Mouse (Mus musculus) limb, embryonic 12.5 days (tissue): ENCODE measurements around the gene Zgpat. TPM values are rescaled to one million over a fixed set of nuclear protein-coding genes. Genes with fewer than 3 reads are reported as not detected.

ENCODE experiments used
- ATAC-seq: fragments of 200-750 bp; cut with Nextera tagmentation; 2 replicates; pipeline ENCODE4 v1.8.0; 2017; ENCODE audit warnings: low read depth, moderate TSS enrichment; ENCODE audit not compliant: insufficient number of reproducible peaks, insufficient read depth, low FRiP score, low TSS enrichment
- H3K27ac ChIP-seq: fragments of 300-500 bp; sonication (generic); 2 replicates; pipeline ENCODE4 v1.5.1; 2016; ENCODE audit warnings: mild to moderate bottlenecking, moderate library complexity
- H3K27me3 ChIP-seq: fragments of 300-500 bp; sonication (generic); 2 replicates; pipeline ENCODE4 v1.6.1; 2016; ENCODE audit warnings: mild to moderate bottlenecking, moderate library complexity
- H3K36me3 ChIP-seq: fragments of 300-500 bp; sonication (generic); 2 replicates; pipeline ENCODE4 v1.6.1; 2016; ENCODE audit warnings: mild to moderate bottlenecking, moderate library complexity
- H3K4me1 ChIP-seq: fragments of 300-500 bp; sonication (generic); replicated peaks from 2 replicates; pipeline ENCODE4 v1.6.1; 2016
- H3K4me2 ChIP-seq: fragments of 300-500 bp; sonication (generic); 2 replicates; pipeline ENCODE4 v1.6.1; 2016; ENCODE audit warnings: mild to moderate bottlenecking, moderate library complexity
- H3K4me3 ChIP-seq: fragments of 300-500 bp; sonication (generic); replicated peaks from 2 replicates; pipeline ENCODE4 v1.5.1; 2016; ENCODE audit warnings: mild to moderate bottlenecking
- H3K9ac ChIP-seq: fragments of 300-500 bp; sonication (generic); replicated peaks from 2 replicates; pipeline ENCODE4 v1.6.1; 2016; ENCODE audit warnings: mild to moderate bottlenecking, moderate library complexity
- H3K9me3 ChIP-seq: fragments of 300-500 bp; sonication (generic); 2 replicates; pipeline ENCODE4 v1.6.1; 2016; ENCODE audit warnings: mild to moderate bottlenecking, moderate library complexity
- WGBS: fragments of 180-500 bp; shearing (Covaris S2); methylation state at CpG from one replicate; pipeline ENCODE4 v1.1.7; 2016; 5-methylcytosine and 5-hydroxymethylcytosine counted together
- polyA plus RNA-seq: library from polyadenylated mRNA; unstranded; fragments of >200 nt; fragmentation: Nextera tagmentation; extraction: Ambion mirVana; gene quantifications from 2 replicates; pipeline ENCODE4 v1.2.1, GENCODE M21; 2016

The Zgpat gene
- polyA plus RNA-seq: 54.9 and 59.4 TPM in 2 replicates

GRCm38 (mm10) chr2:181364860-181365596 is at the start of gene Zgpat, which contains the start of gene Arfrp1:
TSS of gene Zgpat (plus strand) at chr2:181364928.
TSS of gene Arfrp1 (minus strand) at chr2:181365404.
- H3K4me3 ChIP-seq: peak within 1 kb of the TSS; percentile 78
- no peaks in the 10 kb centered on the region for H3K9me3 ChIP-seq
- under 1% methylated on average over 71 of the region's 71 CpGs for WGBS
- H3K4me1 ChIP-seq: peaks cover 26% of the 10 kb centered on the region
- peak within 1 kb of the TSS; percentile 90 for H3K27ac ChIP-seq
- ATAC-seq: peak; percentile 87
- H3K9ac ChIP-seq: peak within 1 kb of the TSS; percentile 87
- H3K27me3 ChIP-seq: no peaks in the 10 kb centered on the region
- peak within 1 kb of the TSS; percentile 94 for H3K4me2 ChIP-seq
- H3K36me3 ChIP-seq: peaks cover 54% of the 10 kb centered on the region

DNA sequence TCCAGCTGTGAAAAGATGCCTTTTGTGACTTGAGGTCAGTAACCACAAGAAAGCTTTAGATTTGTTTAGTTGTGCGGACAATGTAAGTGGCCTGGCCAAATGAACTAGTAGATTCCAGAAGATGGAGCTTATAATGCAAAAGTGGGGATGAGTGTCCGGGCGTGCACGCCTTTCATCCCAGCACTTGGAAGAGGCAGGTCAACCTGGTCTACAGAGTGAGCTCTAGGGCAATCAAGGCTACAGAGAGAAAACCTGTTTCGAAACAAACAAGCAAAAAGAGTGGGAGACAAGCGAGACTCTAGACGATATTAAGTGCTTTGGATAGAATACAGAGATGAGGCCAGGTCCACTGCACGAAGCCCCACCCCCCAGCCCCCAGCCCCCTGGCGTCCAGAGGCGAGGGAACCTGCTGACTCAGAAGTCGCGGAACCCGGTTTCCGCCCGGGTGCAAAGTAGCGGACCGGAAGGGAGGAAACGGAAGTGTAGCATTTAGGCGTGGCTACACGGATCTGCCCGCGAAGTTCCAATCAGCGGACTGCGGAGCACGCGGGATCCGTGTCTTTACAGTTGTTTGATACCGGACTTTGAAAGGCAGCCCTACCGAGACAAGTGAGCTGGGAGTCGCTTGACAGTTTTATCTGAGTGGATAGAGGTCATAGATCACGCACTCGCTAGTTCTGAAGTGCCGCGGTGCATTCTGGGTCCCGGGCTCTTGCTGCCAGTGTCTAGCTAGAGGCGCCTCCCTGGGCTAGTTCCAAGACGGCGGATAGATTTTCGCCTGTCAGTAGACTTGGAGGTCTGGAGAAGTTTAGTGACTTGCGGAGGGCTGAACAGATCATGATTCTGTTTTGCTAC is 45.3 kb upstream of the Zgpat start, which contains the start of gene Rtel1:
Gene Rtel1, plus strand, starts transcription at position 492 of the 855 bp plus-strand sequence.
- peak within 1 kb of the TSS; percentile 59; the same call in 1 of the 2 replicates for H3K27ac ChIP-seq
- peak within 1 kb of the TSS; percentile 62 for H3K4me3 ChIP-seq
- ATAC-seq: peak; percentile 84
- peaks cover 29% of the 10 kb centered on the region for H3K27me3 ChIP-seq
- peaks cover 27% of the 10 kb centered on the region for H3K36me3 ChIP-seq
- peaks cover 6% of the 10 kb centered on the region for H3K4me1 ChIP-seq
- 8% methylated on average over 40 of the region's 40 CpGs for WGBS
- peak within 1 kb of the TSS; percentile 82 for H3K4me2 ChIP-seq
- H3K9me3 ChIP-seq: no peaks in the 10 kb centered on the region
- H3K9ac ChIP-seq: peak within 1 kb of the TSS; percentile 51

DNA sequence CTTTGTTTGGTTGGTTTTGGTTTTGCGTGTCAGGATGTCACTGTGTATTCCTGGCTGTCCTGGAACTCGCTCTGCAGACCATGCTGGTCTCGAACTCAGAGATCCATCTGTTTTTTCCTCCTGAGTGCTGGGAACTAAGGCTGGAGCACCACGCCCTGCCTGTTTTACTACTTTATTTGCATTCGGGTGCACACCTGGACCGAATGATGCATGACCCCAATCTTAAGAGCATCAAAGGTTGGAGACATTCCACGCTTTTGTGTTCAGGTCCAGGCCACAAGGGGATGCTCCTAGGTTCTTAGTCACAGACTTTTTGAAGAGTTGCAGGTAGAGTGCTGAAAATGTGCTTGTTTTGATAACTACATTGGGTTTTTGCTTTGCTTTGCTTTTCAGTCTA is 44.6 kb upstream of the Zgpat start:
- ATAC-seq: no peak
- Histone ChIP-seq H3K4me3 (peak overlapping the region; percentile 62), H3K27ac (0 out of 2 replicates have a peak overlapping the region, but pooled peaks have one; percentile 59), H3K9ac (peak overlapping the region; percentile 51), H3K9me3 (no peaks in the 10 kb centered on the region), H3K4me2 (peak overlapping the region; percentile 82), H3K4me1 (peaks cover 6% of the 10 kb centered on the region), H3K27me3 (peaks cover 23% of the 10 kb centered on the region), H3K36me3 (peaks cover 33% of the 10 kb centered on the region)
- 10% methylated on average over 7 of the region's 7 CpGs for WGBS

GRCm38 (mm10) chr2:181322136-181322535 is 42.6 kb upstream of the Zgpat start:
- Histone ChIP-seq H3K4me3 (no peak overlapping the region), H3K4me2 (no peak overlapping the region), H3K27me3 (peaks cover 3% of the 10 kb centered on the region; the same call in 1 of the 2 replicates), H3K9ac (no peak overlapping the region), H3K9me3 (no peaks in the 10 kb centered on the region), H3K27ac (no peak overlapping the region), H3K36me3 (peaks cover 53% of the 10 kb centered on the region), H3K4me1 (peaks cover 6% of the 10 kb centered on the region)
- 82% methylated on average over 5 of the region's 5 CpGs for WGBS
- no peak for ATAC-seq

GRCm38 (mm10) chr2:181326098-181326497 is 38.6 kb upstream of the Zgpat start:
- H3K4me2 ChIP-seq: no peak overlapping the region
- no peak overlapping the region for H3K9ac ChIP-seq
- no peaks in the 10 kb centered on the region for H3K9me3 ChIP-seq
- no peaks in the 10 kb centered on the region for H3K27me3 ChIP-seq
- peaks cover 93% of the 10 kb centered on the region for H3K36me3 ChIP-seq
- H3K4me1 ChIP-seq: no peaks in the 10 kb centered on the region
- H3K27ac ChIP-seq: no peak overlapping the region
- 93% methylated on average over 2 of the region's 2 CpGs for WGBS
- H3K4me3 ChIP-seq: no peak overlapping the region
- no peak for ATAC-seq

DNA sequence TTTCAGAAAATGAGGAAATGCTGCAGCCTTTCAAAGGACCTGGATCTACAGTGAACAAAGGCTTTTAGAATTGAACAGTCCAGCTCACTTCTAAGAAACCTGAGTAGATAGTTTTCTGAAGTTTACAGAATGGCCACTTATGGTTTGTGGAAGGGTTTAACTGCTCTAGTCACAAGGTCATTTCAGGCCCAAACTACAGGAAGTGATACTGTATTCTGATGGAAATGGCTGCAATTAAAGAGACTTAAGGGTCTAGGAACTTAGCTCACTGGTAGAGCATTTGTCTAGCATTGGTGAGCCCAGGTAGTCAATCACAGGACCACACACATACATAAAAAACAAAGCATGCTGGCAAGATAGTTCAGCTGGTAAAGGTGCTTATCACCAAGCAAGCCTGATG is 32.2 kb upstream of the Zgpat start:
- Histone ChIP-seq H3K9me3 (no peaks in the 10 kb centered on the region), H3K36me3 (peaks cover 87% of the 10 kb centered on the region), H3K27ac (no peak overlapping the region), H3K4me3 (no peak overlapping the region), H3K9ac (no peak overlapping the region), H3K27me3 (no peaks in the 10 kb centered on the region), H3K4me1 (no peaks in the 10 kb centered on the region), H3K4me2 (no peak overlapping the region)
- no peak for ATAC-seq

GRCm38 (mm10) chr2:181334023-181334422 is 30.7 kb upstream of the Zgpat start:
- no peak for ATAC-seq

GRCm38 (mm10) chr2:181340426-181340825 is 24.3 kb upstream of the Zgpat start:
- Histone ChIP-seq H3K36me3 (peaks cover 82% of the 10 kb centered on the region), H3K27me3 (no peaks in the 10 kb centered on the region), H3K4me3 (no peak overlapping the region), H3K9ac (no peak overlapping the region), H3K4me1 (no peaks in the 10 kb centered on the region), H3K9me3 (no peaks in the 10 kb centered on the region), H3K4me2 (no peak overlapping the region), H3K27ac (no peak overlapping the region)
- WGBS: 88% methylated on average over 4 of the region's 4 CpGs
- ATAC-seq: no peak

More at GRCm38 (mm10) chr2:181334023-181334422, 30.7 kb upstream of the Zgpat start:
- Histone ChIP-seq H3K9me3 (no peaks in the 10 kb centered on the region), H3K27me3 (no peaks in the 10 kb centered on the region), H3K9ac (no peak overlapping the region), H3K36me3 (peaks cover 86% of the 10 kb centered on the region), H3K4me2 (no peak overlapping the region), H3K4me1 (no peaks in the 10 kb centered on the region), H3K27ac (no peak overlapping the region), H3K4me3 (no peak overlapping the region)
- 68% methylated on average over 3 of the region's 3 CpGs for WGBS

- H3K9ac ChIP-seq: no peak overlapping the region
- WGBS: 94% methylated on average over 6 of the region's 6 CpGs
- H3K9me3 ChIP-seq: no peaks in the 10 kb centered on the region
- no peaks in the 10 kb centered on the region for H3K27me3 ChIP-seq
- H3K4me3 ChIP-seq: no peak overlapping the region
- ATAC-seq: no peak
- no peaks in the 10 kb centered on the region for H3K4me1 ChIP-seq
- H3K36me3 ChIP-seq: peaks cover 83% of the 10 kb centered on the region
- H3K4me2 ChIP-seq: no peak overlapping the region
- H3K27ac ChIP-seq: no peak overlapping the region
Observed at GRCm38 (mm10) chr2:181342766-181343165, 22.0 kb upstream of the Zgpat start.

DNA sequence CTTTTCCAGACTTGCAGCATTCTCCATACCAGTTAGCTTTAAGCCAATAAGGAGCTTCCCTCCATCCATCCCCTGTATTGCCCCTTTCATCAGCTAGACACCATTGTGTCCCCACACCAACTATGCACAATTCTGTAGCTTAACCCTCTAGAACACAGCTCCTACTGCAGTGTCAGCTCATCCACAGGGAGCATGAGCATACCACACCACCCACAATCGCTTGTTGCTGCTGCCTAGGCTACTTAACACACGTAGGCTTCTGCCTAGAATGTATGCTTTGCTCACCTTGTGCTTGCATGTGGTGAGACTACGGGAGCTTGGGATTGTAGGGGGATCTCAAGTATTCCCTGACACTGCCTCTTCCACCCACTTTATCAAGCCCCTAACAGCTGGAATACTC is 7.9 kb upstream of the Zgpat start:
- WGBS: 85% methylated on average over 3 of the region's 3 CpGs
- ATAC-seq: no peak
- Histone ChIP-seq H3K27ac (no peak overlapping the region), H3K36me3 (peaks cover 100% of the 10 kb centered on the region), H3K4me3 (no peak overlapping the region), H3K4me2 (no peak overlapping the region), H3K9ac (no peak overlapping the region), H3K4me1 (no peaks in the 10 kb centered on the region), H3K27me3 (no peaks in the 10 kb centered on the region), H3K9me3 (no peaks in the 10 kb centered on the region)

DNA sequence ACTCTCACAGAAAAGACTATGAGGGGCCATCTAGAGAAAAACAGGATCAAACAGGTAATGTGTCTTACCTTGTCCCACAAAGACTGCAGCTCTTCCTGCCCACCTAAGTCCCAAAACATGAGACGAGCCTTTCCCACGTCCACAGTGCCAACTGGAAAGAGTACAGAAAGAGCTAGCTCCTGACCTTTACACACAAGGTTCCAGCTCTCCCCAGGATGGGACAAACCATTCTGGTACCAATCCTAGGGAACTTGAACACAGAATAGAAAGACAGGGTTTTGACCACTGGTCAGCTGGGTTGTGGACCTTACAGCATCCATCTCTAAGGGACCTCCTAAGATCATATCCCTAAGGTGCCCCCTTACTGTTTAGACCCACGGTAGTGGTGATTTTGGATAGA is 782 bp upstream of the Zgpat start:
- Histone ChIP-seq H3K4me1 (peaks cover 26% of the 10 kb centered on the region), H3K4me2 (peak overlapping the region; percentile 94), H3K27ac (no peak overlapping the region), H3K27me3 (no peaks in the 10 kb centered on the region), H3K4me3 (peak overlapping the region; percentile 78), H3K9me3 (no peaks in the 10 kb centered on the region), H3K36me3 (peaks cover 54% of the 10 kb centered on the region), H3K9ac (peak overlapping the region; percentile 87)
- no peak for ATAC-seq
- 77% methylated on average over 3 of the region's 3 CpGs for WGBS
